Mouse (Mus musculus): Measurements from ENCODE around the gene Cox6b1.

Gene Cox6b1

GRCm38 (mm10) chr7:30586455-30587020, 39.4 kb downstream of the Cox6b1 start:
- DNase-seq (ENCODE audit: low spot score in 2 of 2), result no peak

- DNase-seq (ENCODE audit: low spot score in 2 of 2), result no peak
Observed at GRCm38 (mm10) chr7:30585170-30585569, 40.8 kb downstream of the Cox6b1 start.

- no peak for DNase-seq (ENCODE audit: low spot score in 2 of 2)
Observed at GRCm38 (mm10) chr7:30584339-30584738, 41.6 kb downstream of the Cox6b1 start.

GRCm38 (mm10) chr7:30581547-30581946, 44.4 kb downstream of the Cox6b1 start:
- DNase-seq (ENCODE audit: low spot score in 2 of 2), result no peak

GRCm38 (mm10) chr7:30579950-30580349, 46.0 kb downstream of the Cox6b1 start:
- no peak for DNase-seq (ENCODE audit: low spot score in 2 of 2)

GRCm38 (mm10) chr7:30572969-30573368, 53.0 kb downstream of the Cox6b1 start:
- no peak for DNase-seq (ENCODE audit: low spot score in 2 of 2)

GRCm38 (mm10) chr7:30572389-30572788, 53.6 kb downstream of the Cox6b1 start:
- no peak for DNase-seq (ENCODE audit: low spot score in 2 of 2)

- no peak for DNase-seq (ENCODE audit: low spot score in 2 of 2)
Observed at GRCm38 (mm10) chr7:30567555-30567954, 58.4 kb downstream of the Cox6b1 start.
